Mouse (Mus musculus): Measurements from ENCODE around the gene I830077J02Rik. TPM values are rescaled to one million over a fixed set of nuclear protein-coding genes. Genes with fewer than 3 reads are reported as not detected.

I830077J02Rik gene
- polyA plus RNA-seq, 1 experiment from 2014 or later: 0.62 TPM

GRCm38 (mm10) chr3:105910519-105911190 is 21.8 kb downstream of the I830077J02Rik start:
- WGBS: 84% methylated on average over 11 of the region's 11 CpGs
- H3K4me3 ChIP-seq (ENCODE audit: low read length): no peak overlapping the region
- no peak for ATAC-seq (ENCODE audit: low FRiP score, low TSS enrichment)

DNA sequence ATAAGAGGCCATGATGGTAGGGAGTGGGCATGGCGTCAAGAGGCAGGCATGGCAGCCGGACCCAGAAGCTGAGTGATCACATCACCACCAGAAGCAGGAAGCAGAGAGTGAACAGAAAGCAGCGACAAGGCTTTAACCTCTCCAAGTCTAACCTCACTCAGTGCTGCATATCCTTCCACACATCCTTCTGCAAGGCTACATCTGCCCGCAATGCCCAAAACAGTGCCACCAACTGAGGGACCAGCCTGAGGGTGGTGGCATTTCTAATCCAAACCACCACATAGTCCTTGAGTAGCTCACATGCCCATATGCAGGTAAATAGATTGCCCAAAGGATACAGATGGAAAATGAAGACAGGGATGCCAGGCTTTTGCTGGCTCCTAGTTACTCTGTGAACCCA is 23.5 kb downstream of the I830077J02Rik start:
- ATAC-seq (ENCODE audit: low FRiP score, low TSS enrichment): no peak
- H3K27ac ChIP-seq (ENCODE audit: low read length): no peak overlapping the region
- 92% methylated on average over 4 of the region's 4 CpGs for WGBS
- H3K4me3 ChIP-seq (ENCODE audit: low read length): no peak overlapping the region
- H3K9me3 ChIP-seq (ENCODE audit: low read length): no peaks in the 10 kb centered on the region
- H3K27me3 ChIP-seq (ENCODE audit: insufficient read depth, low read length): no peaks in the 10 kb centered on the region
- H3K36me3 ChIP-seq (ENCODE audit: insufficient read depth, low read length): no peaks in the 10 kb centered on the region
- H3K4me2 ChIP-seq (replicated peaks; ENCODE audit: low read depth, low read length): no peak overlapping the region
- no peak overlapping the region for H3K9ac ChIP-seq (replicated peaks; ENCODE audit: low read length)
- H3K4me1 ChIP-seq (ENCODE audit: insufficient read depth, low read length): peaks cover under 1% of the 10 kb centered on the region; the same call in 1 of the 2 replicates

More at GRCm38 (mm10) chr3:105910519-105911190, 21.8 kb downstream of the I830077J02Rik start:
- no peaks in the 10 kb centered on the region for H3K27me3 ChIP-seq (ENCODE audit: insufficient read depth, low read length)
- H3K9ac ChIP-seq (replicated peaks; ENCODE audit: low read length): no peak overlapping the region
- H3K4me2 ChIP-seq (replicated peaks; ENCODE audit: low read depth, low read length): no peak overlapping the region
- peaks cover 3% of the 10 kb centered on the region; the same call in 1 of the 2 replicates for H3K4me1 ChIP-seq (ENCODE audit: insufficient read depth, low read length)
- H3K27ac ChIP-seq (ENCODE audit: low read length): no peak overlapping the region
- H3K36me3 ChIP-seq (ENCODE audit: insufficient read depth, low read length): no peaks in the 10 kb centered on the region
- H3K9me3 ChIP-seq (ENCODE audit: low read length): no peaks in the 10 kb centered on the region

- Histone ChIP-seq H3K9me3 (ENCODE audit: low read length) (no peaks in the 10 kb centered on the region), H3K27me3 (ENCODE audit: insufficient read depth, low read length) (no peaks in the 10 kb centered on the region), H3K4me2 (replicated peaks; ENCODE audit: low read depth, low read length) (no peak overlapping the region), H3K4me1 (ENCODE audit: insufficient read depth, low read length) (no peaks in the 10 kb centered on the region), H3K4me3 (ENCODE audit: low read length) (no peak overlapping the region), H3K27ac (ENCODE audit: low read length) (no peak overlapping the region), H3K36me3 (ENCODE audit: insufficient read depth, low read length) (no peaks in the 10 kb centered on the region), H3K9ac (replicated peaks; ENCODE audit: low read length) (no peak overlapping the region)
- ATAC-seq (ENCODE audit: low FRiP score, low TSS enrichment): no peak
- WGBS: 53% methylated on average over 8 of the region's 9 CpGs
Observed at GRCm38 (mm10) chr3:105907956-105908655, 24.4 kb downstream of the I830077J02Rik start.

GRCm38 (mm10) chr3:105904721-105905120 is 27.7 kb downstream of the I830077J02Rik start:
- Histone ChIP-seq H3K4me3 (ENCODE audit: low read length) (no peak overlapping the region), H3K4me2 (replicated peaks; ENCODE audit: low read depth, low read length) (no peak overlapping the region), H3K27me3 (ENCODE audit: insufficient read depth, low read length) (0 out of 2 replicates have a peak, but pooled peaks cover 2% of the 10 kb centered on the region), H3K9me3 (ENCODE audit: low read length) (no peaks in the 10 kb centered on the region), H3K27ac (ENCODE audit: low read length) (no peak overlapping the region), H3K36me3 (ENCODE audit: insufficient read depth, low read length) (no peaks in the 10 kb centered on the region), H3K9ac (replicated peaks; ENCODE audit: low read length) (no peak overlapping the region), H3K4me1 (ENCODE audit: insufficient read depth, low read length) (no peaks in the 10 kb centered on the region)
- 89% methylated on average over 9 of the region's 9 CpGs for WGBS
- no peak for ATAC-seq (ENCODE audit: low FRiP score, low TSS enrichment)

- Histone ChIP-seq H3K4me1 (ENCODE audit: insufficient read depth, low read length) (no peaks in the 10 kb centered on the region), H3K36me3 (ENCODE audit: insufficient read depth, low read length) (no peaks in the 10 kb centered on the region), H3K27ac (ENCODE audit: low read length) (no peak overlapping the region), H3K27me3 (ENCODE audit: insufficient read depth, low read length) (0 out of 2 replicates have a peak, but pooled peaks cover 2% of the 10 kb centered on the region), H3K4me3 (ENCODE audit: low read length) (no peak overlapping the region), H3K9me3 (ENCODE audit: low read length) (no peaks in the 10 kb centered on the region), H3K4me2 (replicated peaks; ENCODE audit: low read depth, low read length) (no peak overlapping the region), H3K9ac (replicated peaks; ENCODE audit: low read length) (no peak overlapping the region)
- ATAC-seq (ENCODE audit: low FRiP score, low TSS enrichment): no peak
- WGBS: 75% methylated on average over 4 of the region's 4 CpGs
Observed at GRCm38 (mm10) chr3:105904213-105904612, 28.3 kb downstream of the I830077J02Rik start.

DNA sequence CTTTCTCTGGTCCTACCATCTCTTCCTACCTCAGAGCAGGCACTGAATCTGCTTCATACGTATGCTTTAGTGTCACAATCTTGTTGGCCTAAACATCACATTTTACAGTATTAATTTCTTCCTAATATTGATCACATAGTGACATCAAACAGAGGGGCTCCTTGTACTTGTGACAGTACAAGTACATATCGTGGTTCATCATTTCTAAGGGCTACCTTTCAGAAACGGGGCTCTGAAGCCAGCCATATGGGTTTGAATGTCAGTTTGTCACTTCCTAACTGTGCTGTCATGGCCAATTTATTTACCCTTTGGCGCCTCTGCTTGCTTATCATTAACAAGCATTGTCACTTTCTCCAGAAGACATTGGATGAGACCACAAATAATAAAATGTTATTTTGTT is 31.0 kb downstream of the I830077J02Rik start:
- Histone ChIP-seq H3K4me1 (ENCODE audit: insufficient read depth, low read length) (no peaks in the 10 kb centered on the region), H3K4me2 (replicated peaks; ENCODE audit: low read depth, low read length) (no peak overlapping the region), H3K27me3 (ENCODE audit: insufficient read depth, low read length) (0 out of 2 replicates have a peak, but pooled peaks cover 2% of the 10 kb centered on the region), H3K36me3 (ENCODE audit: insufficient read depth, low read length) (no peaks in the 10 kb centered on the region), H3K27ac (ENCODE audit: low read length) (no peak overlapping the region), H3K4me3 (ENCODE audit: low read length) (no peak overlapping the region), H3K9me3 (ENCODE audit: low read length) (no peaks in the 10 kb centered on the region), H3K9ac (replicated peaks; ENCODE audit: low read length) (no peak overlapping the region)
- 74% methylated on average over 4 of the region's 4 CpGs for WGBS
- ATAC-seq (ENCODE audit: low FRiP score, low TSS enrichment): no peak

- no peak overlapping the region for H3K9ac ChIP-seq (replicated peaks; ENCODE audit: low read length)
- no peak overlapping the region for H3K4me3 ChIP-seq (ENCODE audit: low read length)
- H3K4me2 ChIP-seq (replicated peaks; ENCODE audit: low read depth, low read length): no peak overlapping the region
- ATAC-seq (ENCODE audit: low FRiP score, low TSS enrichment): no peak
- 0 out of 2 replicates have a peak, but pooled peaks cover 2% of the 10 kb centered on the region for H3K27me3 ChIP-seq (ENCODE audit: insufficient read depth, low read length)
- no peaks in the 10 kb centered on the region for H3K36me3 ChIP-seq (ENCODE audit: insufficient read depth, low read length)
- H3K27ac ChIP-seq (ENCODE audit: low read length): no peak overlapping the region
- WGBS: 79% methylated on average over 3 of the region's 3 CpGs
- no peaks in the 10 kb centered on the region for H3K4me1 ChIP-seq (ENCODE audit: insufficient read depth, low read length)
- H3K9me3 ChIP-seq (ENCODE audit: low read length): no peaks in the 10 kb centered on the region
Observed at GRCm38 (mm10) chr3:105900716-105901115, 31.7 kb downstream of the I830077J02Rik start.

DNA sequence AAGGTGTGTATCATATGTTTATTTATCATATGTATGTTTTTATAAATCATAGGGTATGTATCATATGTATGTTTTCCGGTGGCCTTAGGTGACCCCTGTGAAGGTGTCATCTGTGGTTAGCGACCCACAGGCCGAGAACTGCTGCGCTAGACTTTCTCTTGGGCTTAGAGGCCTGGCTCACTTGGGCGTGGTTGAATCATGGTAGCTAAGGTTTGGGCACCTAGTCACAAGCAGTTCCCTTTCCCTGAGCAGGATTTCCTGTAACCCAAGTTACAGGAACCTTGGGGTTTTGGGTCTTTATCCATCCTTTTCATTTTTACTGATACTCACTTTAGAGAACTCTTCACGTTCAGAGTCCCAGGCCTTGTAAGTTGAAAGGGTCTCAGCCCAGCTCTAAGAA is 32.2 kb downstream of the I830077J02Rik start:
- Histone ChIP-seq H3K9ac (replicated peaks; ENCODE audit: low read length) (no peak overlapping the region), H3K27ac (ENCODE audit: low read length) (no peak overlapping the region), H3K36me3 (ENCODE audit: insufficient read depth, low read length) (no peaks in the 10 kb centered on the region), H3K27me3 (ENCODE audit: insufficient read depth, low read length) (0 out of 2 replicates have a peak, but pooled peaks cover 2% of the 10 kb centered on the region), H3K4me2 (replicated peaks; ENCODE audit: low read depth, low read length) (no peak overlapping the region), H3K4me1 (ENCODE audit: insufficient read depth, low read length) (peaks cover under 1% of the 10 kb centered on the region; the same call in 1 of the 2 replicates), H3K4me3 (ENCODE audit: low read length) (no peak overlapping the region), H3K9me3 (ENCODE audit: low read length) (no peaks in the 10 kb centered on the region)
- no peak for ATAC-seq (ENCODE audit: low FRiP score, low TSS enrichment)
- 80% methylated on average over 6 of the region's 6 CpGs for WGBS

GRCm38 (mm10) chr3:105899394-105900147 is 32.9 kb downstream of the I830077J02Rik start:
- H3K27me3 ChIP-seq (ENCODE audit: insufficient read depth, low read length): 0 out of 2 replicates have a peak, but pooled peaks cover 2% of the 10 kb centered on the region
- H3K27ac ChIP-seq (ENCODE audit: low read length): no peak overlapping the region
- no peak overlapping the region for H3K9ac ChIP-seq (replicated peaks; ENCODE audit: low read length)
- H3K4me2 ChIP-seq (replicated peaks; ENCODE audit: low read depth, low read length): no peak overlapping the region
- WGBS: 37% methylated on average over 8 of the region's 8 CpGs
- ATAC-seq (ENCODE audit: low FRiP score, low TSS enrichment): peak; percentile 77
- H3K4me3 ChIP-seq (ENCODE audit: low read length): no peak overlapping the region
- H3K36me3 ChIP-seq (ENCODE audit: insufficient read depth, low read length): no peaks in the 10 kb centered on the region
- peaks cover 7% of the 10 kb centered on the region for H3K4me1 ChIP-seq (ENCODE audit: insufficient read depth, low read length)
- no peaks in the 10 kb centered on the region for H3K9me3 ChIP-seq (ENCODE audit: low read length)
